Mouse (Mus musculus): Measurements from ENCODE around the gene Tmem145. TPM values are rescaled to one million over a fixed set of nuclear protein-coding genes. Genes with fewer than 3 reads are reported as not detected.
"Not testable (repeated sequence)": the region's sequence is repeated elsewhere in the genome, so short reads cannot be mapped to it uniquely, and the experiment has no call there.

The Tmem145 gene
- 116 and 129 TPM in 2 replicates for polyA plus RNA-seq (2012; rRNA removed)

DNA sequence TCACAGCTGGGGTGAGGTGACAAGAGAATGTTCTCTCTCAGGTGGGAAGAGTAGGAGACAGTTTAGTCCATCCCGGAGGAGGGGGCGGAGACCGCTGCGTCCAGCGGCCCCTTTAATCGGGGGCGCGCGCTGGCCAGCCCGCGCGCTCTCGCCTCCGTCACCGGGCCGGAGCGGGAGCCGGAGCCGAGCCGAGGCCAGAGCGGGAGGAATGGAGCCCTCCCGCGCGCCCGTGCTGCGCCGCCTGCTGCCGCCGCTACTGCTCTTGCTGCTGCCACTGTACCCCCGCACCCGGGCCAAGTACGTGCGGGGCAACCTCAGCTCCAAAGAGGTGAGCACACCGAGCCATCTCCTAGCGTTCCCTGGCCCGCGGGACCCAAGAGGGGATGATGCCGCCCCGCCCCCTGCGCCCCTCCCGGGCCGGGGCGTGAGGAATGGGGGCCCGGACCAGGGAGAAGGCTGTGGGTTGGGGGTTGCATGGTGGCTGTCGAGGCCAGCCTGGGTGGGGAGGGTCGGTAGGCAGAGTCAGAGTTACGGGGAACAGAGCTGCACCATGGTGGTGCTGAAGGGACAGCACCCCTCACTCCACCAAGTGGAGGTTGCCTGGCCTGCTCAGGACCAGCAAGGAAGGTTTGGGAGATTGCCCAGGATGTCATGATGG is at the start of gene Tmem145:
Tmem145 (plus strand) TSS at position 151 of the 658 bp plus-strand sequence.
- no peaks in the 10 kb centered on the region for H3K4me1 ChIP-seq (ENCODE audit: control insufficient read depth, insufficient read depth, low read length)
- H3K4me3 ChIP-seq (ENCODE audit: insufficient read depth, low read length): peak within 1 kb of the TSS; percentile 70
- TF ChIP-seq POLR2A (IDR thresholded peaks at IDR 0.05; ENCODE audit: extremely low read depth, insufficient read depth, low read length): no peak
- TF ChIP-seq CTCF (IDR thresholded peaks at IDR 0.05; ENCODE audit: extremely low read depth, insufficient read depth, low read length): no peak
- peak within 1 kb of the TSS; percentile 42; the same call in 1 of the 2 replicates for H3K27ac ChIP-seq (ENCODE audit: insufficient read depth, low read length)

DNA sequence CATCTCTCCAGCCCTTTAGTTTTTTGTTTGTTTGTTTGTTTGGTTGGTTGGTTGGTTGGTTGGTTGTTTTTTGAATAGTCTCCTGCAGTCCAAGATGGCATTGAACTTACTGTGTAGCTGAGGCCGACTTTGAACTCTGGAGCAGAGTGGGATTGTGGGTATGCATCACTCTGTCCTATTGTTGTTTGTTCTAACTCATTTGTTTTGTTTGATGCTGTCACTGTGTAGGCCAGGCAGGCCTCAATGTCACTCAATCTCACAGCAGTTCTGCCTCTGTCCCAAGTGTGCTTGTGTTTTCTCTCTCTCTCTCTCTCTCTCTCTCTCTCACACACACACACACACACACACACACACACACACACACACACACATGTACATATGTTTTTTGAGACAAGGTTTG is 44.0 kb upstream of the Tmem145 start:
- TF ChIP-seq POLR2A (IDR thresholded peaks at IDR 0.05; ENCODE audit: extremely low read depth, insufficient read depth, low read length) (no peak), CTCF (IDR thresholded peaks at IDR 0.05; ENCODE audit: extremely low read depth, insufficient read depth, low read length) (no peak)
- H3K4me1 ChIP-seq (ENCODE audit: control insufficient read depth, insufficient read depth, low read length): no peaks in the 10 kb centered on the region
- no peak overlapping the region for H3K4me3 ChIP-seq (ENCODE audit: insufficient read depth, low read length)
- no peak overlapping the region for H3K27ac ChIP-seq (ENCODE audit: insufficient read depth, low read length)

- H3K4me1 ChIP-seq (ENCODE audit: control insufficient read depth, insufficient read depth, low read length): peaks cover 1% of the 10 kb centered on the region; the same call in 1 of the 2 replicates
- no peak for TF ChIP-seq CTCF (IDR thresholded peaks at IDR 0.05; ENCODE audit: extremely low read depth, insufficient read depth, low read length)
- TF ChIP-seq POLR2A (IDR thresholded peaks at IDR 0.05; ENCODE audit: extremely low read depth, insufficient read depth, low read length): no peak
- no peak overlapping the region for H3K27ac ChIP-seq (ENCODE audit: insufficient read depth, low read length)
- no peak overlapping the region for H3K4me3 ChIP-seq (ENCODE audit: insufficient read depth, low read length)
Observed at GRCm38 (mm10) chr7:25263968-25264870, 41.7 kb upstream of the Tmem145 start.

DNA sequence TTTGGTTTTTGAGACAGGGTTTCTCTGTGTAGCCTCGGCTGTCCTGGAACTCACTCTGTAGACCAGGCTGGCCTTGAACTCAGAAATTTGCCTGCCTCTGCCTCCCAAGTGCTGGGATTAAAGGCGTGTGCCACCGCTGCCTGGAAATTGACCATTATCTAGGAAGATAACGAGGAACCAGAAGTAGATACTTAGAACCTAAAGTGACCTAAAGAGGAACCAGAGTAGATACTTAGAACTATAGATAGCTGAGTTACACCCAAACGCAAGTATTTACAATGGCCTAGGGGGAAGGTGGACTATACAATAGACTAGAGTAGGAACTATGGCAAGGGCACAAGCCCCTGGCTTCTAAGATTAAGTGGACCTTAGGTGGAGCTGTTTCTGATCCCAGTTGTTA is 40.2 kb upstream of the Tmem145 start:
- not testable (repeated sequence) for H3K27ac ChIP-seq (ENCODE audit: insufficient read depth, low read length); H3K4me3 ChIP-seq (ENCODE audit: insufficient read depth, low read length); H3K4me1 ChIP-seq (ENCODE audit: control insufficient read depth, insufficient read depth, low read length)

- TF ChIP-seq CTCF (IDR thresholded peaks at IDR 0.05; ENCODE audit: extremely low read depth, insufficient read depth, low read length): no peak
- no peak for TF ChIP-seq POLR2A (IDR thresholded peaks at IDR 0.05; ENCODE audit: extremely low read depth, insufficient read depth, low read length)
- Histone ChIP-seq H3K4me3 (ENCODE audit: insufficient read depth, low read length) (no peak overlapping the region), H3K27ac (ENCODE audit: insufficient read depth, low read length) (no peak overlapping the region), H3K4me1 (ENCODE audit: control insufficient read depth, insufficient read depth, low read length) (peaks cover 7% of the 10 kb centered on the region)
Observed at GRCm38 (mm10) chr7:25266180-25266962, 39.5 kb upstream of the Tmem145 start.

DNA sequence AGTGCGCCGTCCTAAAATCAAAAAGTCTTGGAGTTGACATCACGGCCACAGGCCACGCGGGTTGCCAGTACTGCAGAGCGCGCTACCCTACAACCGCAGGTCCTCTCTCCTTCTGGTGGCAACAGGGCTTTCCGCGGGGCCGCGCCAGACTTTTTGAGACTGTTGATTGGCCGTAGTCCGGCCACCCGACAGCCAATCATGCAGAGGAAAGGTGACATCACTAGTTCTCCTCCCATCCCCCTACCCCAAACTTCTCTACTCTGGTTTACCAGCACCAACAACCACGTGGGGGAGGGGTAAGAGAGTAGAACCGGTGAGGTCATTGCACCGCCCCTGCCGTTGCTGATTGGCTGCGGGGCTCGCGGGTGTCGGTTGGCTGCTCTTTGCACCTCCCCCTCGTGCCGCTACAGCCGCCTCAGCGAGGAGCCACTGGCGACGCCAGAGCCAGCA is 38.6 kb upstream of the Tmem145 start, which contains the start of gene Cic:
Cic (plus strand) TSS at position 404 of the 450 bp plus-strand sequence.
- Histone ChIP-seq H3K27ac (ENCODE audit: insufficient read depth, low read length) (peak within 1 kb of the TSS; percentile 91), H3K4me1 (ENCODE audit: control insufficient read depth, insufficient read depth, low read length) (peaks cover 7% of the 10 kb centered on the region), H3K4me3 (ENCODE audit: insufficient read depth, low read length) (peak within 1 kb of the TSS; percentile 82)
- no peak for TF ChIP-seq CTCF (IDR thresholded peaks at IDR 0.05; ENCODE audit: extremely low read depth, insufficient read depth, low read length)
- TF ChIP-seq POLR2A (IDR thresholded peaks at IDR 0.05; ENCODE audit: extremely low read depth, insufficient read depth, low read length): no peak; the same call in 1 of the 2 replicates

- TF ChIP-seq CTCF (IDR thresholded peaks at IDR 0.05; ENCODE audit: extremely low read depth, insufficient read depth, low read length): no peak
- no peak for TF ChIP-seq POLR2A (IDR thresholded peaks at IDR 0.05; ENCODE audit: extremely low read depth, insufficient read depth, low read length)
- Histone ChIP-seq H3K4me1 (ENCODE audit: control insufficient read depth, insufficient read depth, low read length) (peaks cover 7% of the 10 kb centered on the region), H3K27ac (ENCODE audit: insufficient read depth, low read length) (peak overlapping the region; percentile 91), H3K4me3 (ENCODE audit: insufficient read depth, low read length) (peak overlapping the region; percentile 82)
Observed at GRCm38 (mm10) chr7:25267751-25268463, 38.0 kb upstream of the Tmem145 start.

DNA sequence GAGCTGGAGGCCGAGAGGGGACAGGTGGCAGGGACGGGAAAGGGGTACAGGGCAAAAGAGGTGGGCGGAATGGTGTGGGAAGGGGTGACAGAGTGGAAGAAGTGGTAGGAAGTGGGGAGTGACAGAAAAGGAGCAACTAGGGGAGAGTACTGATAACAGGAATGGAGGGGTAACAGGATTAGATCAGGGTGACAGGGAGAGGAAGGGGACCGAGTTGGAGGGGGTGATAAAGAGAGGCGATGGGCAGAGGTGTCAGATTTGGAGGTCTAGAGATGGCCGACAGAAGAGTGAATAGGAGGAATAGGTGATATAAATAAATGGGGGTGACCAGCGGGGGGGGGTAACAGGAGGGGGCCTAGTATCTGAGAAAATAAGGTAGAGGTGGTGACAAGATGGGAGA is 37.3 kb upstream of the Tmem145 start:
- H3K27ac ChIP-seq (ENCODE audit: insufficient read depth, low read length): no peak overlapping the region
- TF ChIP-seq CTCF (IDR thresholded peaks at IDR 0.05; ENCODE audit: extremely low read depth, insufficient read depth, low read length) (no peak), POLR2A (IDR thresholded peaks at IDR 0.05; ENCODE audit: extremely low read depth, insufficient read depth, low read length) (no peak)
- H3K4me3 ChIP-seq (ENCODE audit: insufficient read depth, low read length): peak overlapping the region; percentile 82
- H3K4me1 ChIP-seq (ENCODE audit: control insufficient read depth, insufficient read depth, low read length): peaks cover 7% of the 10 kb centered on the region

DNA sequence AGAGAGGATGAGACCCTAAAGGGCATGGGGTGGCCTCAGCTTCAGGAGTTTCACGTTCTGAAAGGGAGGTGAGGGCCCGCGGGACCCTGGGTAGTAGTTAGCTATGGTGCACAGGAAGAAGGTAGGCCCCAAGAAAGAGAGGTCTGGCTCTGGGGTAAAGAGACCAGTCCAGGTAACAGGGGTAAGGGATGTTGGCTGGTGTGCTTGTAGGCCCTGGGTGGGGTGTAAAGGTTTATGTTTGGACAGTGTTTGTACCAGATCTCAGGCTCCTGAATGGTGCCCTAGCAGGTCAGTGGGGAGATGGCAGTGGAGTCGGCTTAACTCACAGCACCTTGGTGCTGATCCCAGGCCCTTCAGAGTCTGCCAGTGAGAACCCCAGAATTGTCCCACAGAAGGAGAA is 36.9 kb upstream of the Tmem145 start:
- Histone ChIP-seq H3K4me1 (ENCODE audit: control insufficient read depth, insufficient read depth, low read length) (peaks cover 7% of the 10 kb centered on the region), H3K4me3 (ENCODE audit: insufficient read depth, low read length) (peak overlapping the region; percentile 82), H3K27ac (ENCODE audit: insufficient read depth, low read length) (no peak overlapping the region)
- TF ChIP-seq CTCF (IDR thresholded peaks at IDR 0.05; ENCODE audit: extremely low read depth, insufficient read depth, low read length): no peak
- TF ChIP-seq POLR2A (IDR thresholded peaks at IDR 0.05; ENCODE audit: extremely low read depth, insufficient read depth, low read length): no peak
